Mouse (Mus musculus): Measurements from ENCODE around the gene Ugt1a8. TPM values are rescaled to one million over a fixed set of nuclear protein-coding genes. Genes with fewer than 3 reads are reported as not detected.
"Not testable (repeated sequence)": the region's sequence is repeated elsewhere in the genome, so short reads cannot be mapped to it uniquely, and the experiment has no call there.

The Ugt1a8 gene
- not detected in 2 replicates for polyA plus RNA-seq (2015; fragmentation: Nextera tagmentation; extraction: Ambion mirVana)

- WGBS = 72% methylated on average over 3 of the region's 3 CpGs
- Histone ChIP-seq H3K36me3 (ENCODE audit: control insufficient read depth, insufficient read depth, low read length) (no peaks in the 10 kb centered on the region), H3K4me1 (ENCODE audit: control insufficient read depth, insufficient read depth, low read length) (no peaks in the 10 kb centered on the region), H3K9me3 (replicated peaks; ENCODE audit: control insufficient read depth, low read length) (no peaks in the 10 kb centered on the region), H3K4me3 (replicated peaks; ENCODE audit: low read length) (no peak within 1 kb of the TSS), H3K27ac (ENCODE audit: low read length) (no peak within 1 kb of the TSS), H3K27me3 (ENCODE audit: control insufficient read depth, insufficient read depth, low read length) (no peaks in the 10 kb centered on the region), H3K4me2 (ENCODE audit: low read depth, low read length) (no peak within 1 kb of the TSS), H3K9ac (ENCODE audit: low read length) (no peak within 1 kb of the TSS)
- no peak for ATAC-seq (ENCODE audit: insufficient read depth, low FRiP score)
These were observed at the start of gene Ugt1a8 for GRCm38 (mm10) chr1:88087513-88087912. Gene Ugt1a8 (plus strand): TSS chr1:88087813.

- H3K4me1 ChIP-seq (ENCODE audit: control insufficient read depth, insufficient read depth, low read length); H3K4me2 ChIP-seq (ENCODE audit: low read depth, low read length); H3K9me3 ChIP-seq (replicated peaks; ENCODE audit: control insufficient read depth, low read length); H3K9ac ChIP-seq (ENCODE audit: low read length); H3K27me3 ChIP-seq (ENCODE audit: control insufficient read depth, insufficient read depth, low read length); H3K27ac ChIP-seq (ENCODE audit: low read length); H3K4me3 ChIP-seq (replicated peaks; ENCODE audit: low read length); ATAC-seq (ENCODE audit: insufficient read depth, low FRiP score); H3K36me3 ChIP-seq (ENCODE audit: control insufficient read depth, insufficient read depth, low read length): not testable (repeated sequence)
- WGBS = 67% methylated on average over 1 of the region's 2 CpGs
These were observed 44.6 kb upstream of the Ugt1a8 start for GRCm38 (mm10) chr1:88043044-88043443.

GRCm38 (mm10) chr1:88044832-88045437 is 42.7 kb upstream of the Ugt1a8 start:
- not testable (repeated sequence) for H3K9me3 ChIP-seq (replicated peaks; ENCODE audit: control insufficient read depth, low read length); H3K9ac ChIP-seq (ENCODE audit: low read length); H3K4me3 ChIP-seq (replicated peaks; ENCODE audit: low read length); H3K36me3 ChIP-seq (ENCODE audit: control insufficient read depth, insufficient read depth, low read length); H3K27ac ChIP-seq (ENCODE audit: low read length); H3K27me3 ChIP-seq (ENCODE audit: control insufficient read depth, insufficient read depth, low read length); H3K4me1 ChIP-seq (ENCODE audit: control insufficient read depth, insufficient read depth, low read length); ATAC-seq (ENCODE audit: insufficient read depth, low FRiP score); H3K4me2 ChIP-seq (ENCODE audit: low read depth, low read length)
- WGBS = 63% methylated on average over 3 of the region's 5 CpGs

- H3K4me1 ChIP-seq (ENCODE audit: control insufficient read depth, insufficient read depth, low read length); H3K4me2 ChIP-seq (ENCODE audit: low read depth, low read length); H3K27ac ChIP-seq (ENCODE audit: low read length); H3K9ac ChIP-seq (ENCODE audit: low read length); H3K9me3 ChIP-seq (replicated peaks; ENCODE audit: control insufficient read depth, low read length); H3K27me3 ChIP-seq (ENCODE audit: control insufficient read depth, insufficient read depth, low read length); H3K4me3 ChIP-seq (replicated peaks; ENCODE audit: low read length); ATAC-seq (ENCODE audit: insufficient read depth, low FRiP score); H3K36me3 ChIP-seq (ENCODE audit: control insufficient read depth, insufficient read depth, low read length): not testable (repeated sequence)
- 81% methylated on average over 2 of the region's 2 CpGs for WGBS
These were observed 40.2 kb upstream of the Ugt1a8 start for GRCm38 (mm10) chr1:88047408-88047807.

GRCm38 (mm10) chr1:88055088-88055487 is 32.5 kb upstream of the Ugt1a8 start, which contains the start of gene Ugt1a10:
Gene Ugt1a10 (plus strand): TSS chr1:88055388.
- ATAC-seq (ENCODE audit: insufficient read depth, low FRiP score) = no peak
- WGBS = 67% methylated on average over 1 of the region's 1 CpGs
- no peaks in the 10 kb centered on the region for H3K9me3 ChIP-seq (replicated peaks; ENCODE audit: control insufficient read depth, low read length)

GRCm38 (mm10) chr1:88066472-88067102 is 21.0 kb upstream of the Ugt1a8 start:
- H3K27me3 ChIP-seq (ENCODE audit: control insufficient read depth, insufficient read depth, low read length); H3K9me3 ChIP-seq (replicated peaks; ENCODE audit: control insufficient read depth, low read length); H3K4me3 ChIP-seq (replicated peaks; ENCODE audit: low read length); ATAC-seq (ENCODE audit: insufficient read depth, low FRiP score); H3K4me1 ChIP-seq (ENCODE audit: control insufficient read depth, insufficient read depth, low read length); H3K36me3 ChIP-seq (ENCODE audit: control insufficient read depth, insufficient read depth, low read length); H3K9ac ChIP-seq (ENCODE audit: low read length); H3K4me2 ChIP-seq (ENCODE audit: low read depth, low read length); H3K27ac ChIP-seq (ENCODE audit: low read length): not testable (repeated sequence)
- 75% methylated on average over 1 of the region's 2 CpGs for WGBS

More at GRCm38 (mm10) chr1:88055088-88055487, 32.5 kb upstream of the Ugt1a8 start, which contains the start of gene Ugt1a10:
- Histone ChIP-seq H3K27ac (ENCODE audit: low read length) (no peak within 1 kb of the TSS), H3K4me3 (replicated peaks; ENCODE audit: low read length) (no peak within 1 kb of the TSS), H3K27me3 (ENCODE audit: control insufficient read depth, insufficient read depth, low read length) (no peaks in the 10 kb centered on the region), H3K4me2 (ENCODE audit: low read depth, low read length) (no peak within 1 kb of the TSS), H3K4me1 (ENCODE audit: control insufficient read depth, insufficient read depth, low read length) (no peaks in the 10 kb centered on the region), H3K9ac (ENCODE audit: low read length) (no peak within 1 kb of the TSS), H3K36me3 (ENCODE audit: control insufficient read depth, insufficient read depth, low read length) (no peaks in the 10 kb centered on the region)

GRCm38 (mm10) chr1:88070495-88070894 is 17.1 kb upstream of the Ugt1a8 start, which contains the start of gene Ugt1a9:
Gene Ugt1a9 (plus strand): TSS chr1:88070800.
- WGBS = 41% methylated on average over 2 of the region's 2 CpGs
- no peak for ATAC-seq (ENCODE audit: insufficient read depth, low FRiP score)

GRCm38 (mm10) chr1:88070902-88071301 is 16.7 kb upstream of the Ugt1a8 start:
- Histone ChIP-seq H3K4me1 (ENCODE audit: control insufficient read depth, insufficient read depth, low read length) (no peaks in the 10 kb centered on the region), H3K9ac (ENCODE audit: low read length) (no peak overlapping the region), H3K36me3 (ENCODE audit: control insufficient read depth, insufficient read depth, low read length) (no peaks in the 10 kb centered on the region), H3K4me2 (ENCODE audit: low read depth, low read length) (no peak overlapping the region), H3K27me3 (ENCODE audit: control insufficient read depth, insufficient read depth, low read length) (no peaks in the 10 kb centered on the region), H3K4me3 (replicated peaks; ENCODE audit: low read length) (no peak overlapping the region), H3K9me3 (replicated peaks; ENCODE audit: control insufficient read depth, low read length) (no peaks in the 10 kb centered on the region), H3K27ac (ENCODE audit: low read length) (no peak overlapping the region)
- no peak for ATAC-seq (ENCODE audit: insufficient read depth, low FRiP score)
- WGBS = 69% methylated on average over 4 of the region's 4 CpGs

More at GRCm38 (mm10) chr1:88070495-88070894, 17.1 kb upstream of the Ugt1a8 start, which contains the start of gene Ugt1a9:
- Histone ChIP-seq H3K4me3 (replicated peaks; ENCODE audit: low read length) (no peak within 1 kb of the TSS), H3K4me2 (ENCODE audit: low read depth, low read length) (no peak within 1 kb of the TSS), H3K36me3 (ENCODE audit: control insufficient read depth, insufficient read depth, low read length) (no peaks in the 10 kb centered on the region), H3K4me1 (ENCODE audit: control insufficient read depth, insufficient read depth, low read length) (no peaks in the 10 kb centered on the region), H3K27me3 (ENCODE audit: control insufficient read depth, insufficient read depth, low read length) (no peaks in the 10 kb centered on the region), H3K9ac (ENCODE audit: low read length) (no peak within 1 kb of the TSS), H3K9me3 (replicated peaks; ENCODE audit: control insufficient read depth, low read length) (no peaks in the 10 kb centered on the region), H3K27ac (ENCODE audit: low read length) (no peak within 1 kb of the TSS)

- WGBS = 76% methylated on average over 2 of the region's 2 CpGs
- Histone ChIP-seq H3K9ac (ENCODE audit: low read length) (no peak overlapping the region), H3K4me1 (ENCODE audit: control insufficient read depth, insufficient read depth, low read length) (no peaks in the 10 kb centered on the region), H3K4me2 (ENCODE audit: low read depth, low read length) (no peak overlapping the region), H3K4me3 (replicated peaks; ENCODE audit: low read length) (no peak overlapping the region), H3K27me3 (ENCODE audit: control insufficient read depth, insufficient read depth, low read length) (no peaks in the 10 kb centered on the region), H3K36me3 (ENCODE audit: control insufficient read depth, insufficient read depth, low read length) (no peaks in the 10 kb centered on the region), H3K9me3 (replicated peaks; ENCODE audit: control insufficient read depth, low read length) (no peaks in the 10 kb centered on the region), H3K27ac (ENCODE audit: low read length) (no peak overlapping the region)
- no peak for ATAC-seq (ENCODE audit: insufficient read depth, low FRiP score)
These were observed 13.1 kb upstream of the Ugt1a8 start for GRCm38 (mm10) chr1:88074471-88074870.

Data from stomach, embryonic 16.5 days (tissue).